Mouse (Mus musculus) CH12F3 (cell line): ENCODE data around the gene Slc19a1.

Experiments used
- in situ Hi-C: fragments of 300-500 bp; cut with MboI; formaldehyde crosslinking; loops from 2 replicates; pipeline ENCODE4 v1.14.3; 2020; ENCODE audit warnings: low sequenced_read_pairs

Gene Slc19a1

GRCm38 (mm10) chr10:77031768-77032375 is at the start of gene Slc19a1:
Gene Slc19a1, plus strand, starts transcription at chr10:77032241.
- in situ Hi-C loops, result no loop called here

- in situ Hi-C loops, result no loop called here
Observed at GRCm38 (mm10) chr10:76988586-76988985, 43.5 kb upstream of the Slc19a1 start.

- in situ Hi-C loops, result no loop called here
Observed at GRCm38 (mm10) chr10:76992456-76992855, 39.6 kb upstream of the Slc19a1 start.

GRCm38 (mm10) chr10:76997759-76998513 is 34.1 kb upstream of the Slc19a1 start:
- in situ Hi-C loops, result no loop called here

GRCm38 (mm10) chr10:77004936-77005335 is 27.1 kb upstream of the Slc19a1 start:
- in situ Hi-C loops, result loop anchor here (25.0 kb wide), 1 partner anchor 168 kb away; no protein-coding TSS in a partner anchor

- in situ Hi-C loops, result loop anchor here (25.0 kb wide), 1 partner anchor 170 kb away; no protein-coding TSS in a partner anchor
Observed at GRCm38 (mm10) chr10:77007433-77008108, 24.5 kb upstream of the Slc19a1 start.

- in situ Hi-C loops, result loop anchor here (25.0 kb wide), 1 partner anchor 171 kb away; no protein-coding TSS in a partner anchor
Observed at GRCm38 (mm10) chr10:77008109-77008561, 23.9 kb upstream of the Slc19a1 start.

- in situ Hi-C loops, result loop anchor here (25.0 kb wide), 1 partner anchor 171 kb away; no protein-coding TSS in a partner anchor
Observed at GRCm38 (mm10) chr10:77008698-77009097, 23.3 kb upstream of the Slc19a1 start.

- in situ Hi-C loops, result loop anchor here (25.0 kb wide), 1 partner anchor 174 kb away; no protein-coding TSS in a partner anchor
Observed at GRCm38 (mm10) chr10:77011681-77012080, 20.4 kb upstream of the Slc19a1 start.

GRCm38 (mm10) chr10:77016080-77016479 is 16.0 kb upstream of the Slc19a1 start:
- in situ Hi-C loops, result loop anchor here (25.0 kb wide), 1 partner anchor 179 kb away; no protein-coding TSS in a partner anchor

- in situ Hi-C loops, result loop anchor here (25.0 kb wide), 1 partner anchor 179 kb away; no protein-coding TSS in a partner anchor
Observed at GRCm38 (mm10) chr10:77016499-77016898, 15.5 kb upstream of the Slc19a1 start.

GRCm38 (mm10) chr10:77017061-77017460 is 15.0 kb upstream of the Slc19a1 start:
- in situ Hi-C loops, result loop anchor here (25.0 kb wide), 1 partner anchor 180 kb away; no protein-coding TSS in a partner anchor

- in situ Hi-C loops, result loop anchor here (25.0 kb wide), 1 partner anchor 180 kb away; no protein-coding TSS in a partner anchor
Observed at GRCm38 (mm10) chr10:77017662-77018061, 14.4 kb upstream of the Slc19a1 start.

- in situ Hi-C loops, result loop anchor here (25.0 kb wide), 1 partner anchor 184 kb away; no protein-coding TSS in a partner anchor
Observed at GRCm38 (mm10) chr10:77021399-77022052, 10.5 kb upstream of the Slc19a1 start.

GRCm38 (mm10) chr10:77022301-77023130 is 9.5 kb upstream of the Slc19a1 start:
- in situ Hi-C loops, result loop anchor here (25.0 kb wide), 1 partner anchor 185 kb away; no protein-coding TSS in a partner anchor

- in situ Hi-C loops, result loop anchor here (25.0 kb wide), 1 partner anchor 187 kb away; no protein-coding TSS in a partner anchor
Observed at GRCm38 (mm10) chr10:77024231-77024630, 7.8 kb upstream of the Slc19a1 start.

- in situ Hi-C loops, result no loop called here
Observed at GRCm38 (mm10) chr10:77026944-77027343, 5.1 kb upstream of the Slc19a1 start.

- in situ Hi-C loops, result no loop called here
Observed at GRCm38 (mm10) chr10:77028782-77029296, 3.2 kb upstream of the Slc19a1 start.

GRCm38 (mm10) chr10:77029761-77030160 is 2.3 kb upstream of the Slc19a1 start:
- in situ Hi-C loops, result no loop called here
